Mouse (Mus musculus) bone marrow macrophage, adult 2 months (primary cell): ENCODE results near the gene Olfr535.

Source experiments
- CTCF ChIP-seq: IDR thresholded peaks from 2 replicates; pipeline ENCODE4 v1.5.1; 2012; ENCODE audit warnings: low read depth, mild to moderate bottlenecking, low read length, moderate library complexity
- POLR2A ChIP-seq: IDR thresholded peaks from 2 replicates; pipeline ENCODE4 v1.6.1; 2012; ENCODE audit warnings: mild to moderate bottlenecking, low read depth, low read length, borderline replicate concordance

DNA sequence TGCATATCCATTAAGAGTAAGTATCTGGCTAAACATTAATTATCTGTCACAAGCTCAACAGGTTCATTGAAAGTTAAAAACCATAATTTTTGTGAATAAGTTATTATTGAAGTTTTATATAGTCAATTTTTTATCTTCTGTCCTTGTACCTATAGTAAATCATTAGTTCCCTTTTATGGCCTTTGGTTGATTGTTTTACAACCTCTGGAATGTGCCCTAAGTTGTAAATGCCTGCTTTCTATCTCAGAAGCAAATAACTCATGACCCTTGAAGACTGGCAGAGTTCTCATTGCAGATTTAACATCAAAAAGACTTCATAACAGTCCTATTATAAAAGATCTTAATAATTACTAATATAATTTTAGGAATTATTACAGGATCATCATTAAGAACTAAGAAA, 10.7 kb downstream of the Olfr535 start:
- TF ChIP-seq POLR2A (no peak), CTCF (no peak)
